Mouse (Mus musculus): ENCODE measurements around the gene Trmt1. TPM values are rescaled to one million over a fixed set of nuclear protein-coding genes. Genes with fewer than 3 reads are reported as not detected.
A peak's percentile ranks its signal among the peaks of the same experiment; 100 is the strongest.

Trmt1 gene
- polyA plus RNA-seq, 1 experiment from 2014 or later = 66.8 TPM

- no peaks in the 10 kb centered on the region for H3K36me3 ChIP-seq (ENCODE audit: control insufficient read depth, insufficient read depth, low read length)
- peaks cover 68% of the 10 kb centered on the region for H3K4me1 ChIP-seq (ENCODE audit: control insufficient read depth, insufficient read depth, low read depth, low read length)
- H3K4me3 ChIP-seq (ENCODE audit: low read length) = no peak overlapping the region
- ATAC-seq = no peak
- H3K27me3 ChIP-seq (replicated peaks; ENCODE audit: control insufficient read depth, insufficient read depth, low read length) = peaks cover 27% of the 10 kb centered on the region
- H3K9ac ChIP-seq (ENCODE audit: low read depth, low read length) = peak overlapping the region; percentile 29; the same call in 1 of the 2 replicates
- 0 out of 2 replicates have a peak overlapping the region, but pooled peaks have one; percentile 36 for H3K27ac ChIP-seq (ENCODE audit: low read depth, low read length)
- WGBS = 13% methylated on average over 10 of the region's 10 CpGs
- no peak overlapping the region for H3K4me2 ChIP-seq (ENCODE audit: low read length)
- no peaks in the 10 kb centered on the region for H3K9me3 ChIP-seq (ENCODE audit: control insufficient read depth, low read length)
These were observed 52.2 kb downstream of the Trmt1 start for GRCm38 (mm10) chr8:84738266-84738665.

- no peak for ATAC-seq
- H3K36me3 ChIP-seq (ENCODE audit: control insufficient read depth, insufficient read depth, low read length) = no peaks in the 10 kb centered on the region
- 42% methylated on average over 10 of the region's 10 CpGs for WGBS
- H3K27ac ChIP-seq (ENCODE audit: low read depth, low read length) = peak overlapping the region; percentile 29; the same call in 1 of the 2 replicates
- peaks cover 27% of the 10 kb centered on the region for H3K27me3 ChIP-seq (replicated peaks; ENCODE audit: control insufficient read depth, insufficient read depth, low read length)
- no peak overlapping the region for H3K4me3 ChIP-seq (ENCODE audit: low read length)
- H3K9ac ChIP-seq (ENCODE audit: low read depth, low read length) = peak overlapping the region; percentile 51; the same call in 1 of the 2 replicates
- no peak overlapping the region for H3K4me2 ChIP-seq (ENCODE audit: low read length)
- H3K4me1 ChIP-seq (ENCODE audit: control insufficient read depth, insufficient read depth, low read depth, low read length) = peaks cover 73% of the 10 kb centered on the region
- H3K9me3 ChIP-seq (ENCODE audit: control insufficient read depth, low read length) = no peaks in the 10 kb centered on the region
These were observed 52.8 kb downstream of the Trmt1 start for GRCm38 (mm10) chr8:84738715-84739400.

- Histone ChIP-seq H3K27ac (ENCODE audit: low read depth, low read length) (peak overlapping the region; percentile 29; the same call in 1 of the 2 replicates), H3K4me1 (ENCODE audit: control insufficient read depth, insufficient read depth, low read depth, low read length) (peaks cover 78% of the 10 kb centered on the region)
These were observed 53.3 kb downstream of the Trmt1 start for GRCm38 (mm10) chr8:84739401-84739742.

GRCm38 (mm10) chr8:84740895-84741843 is 55.1 kb downstream of the Trmt1 start:
- ATAC-seq = no peak

More at GRCm38 (mm10) chr8:84739401-84739742, 53.3 kb downstream of the Trmt1 start:
- H3K9me3 ChIP-seq (ENCODE audit: control insufficient read depth, low read length) = no peaks in the 10 kb centered on the region
- no peak overlapping the region for H3K4me2 ChIP-seq (ENCODE audit: low read length)
- WGBS = 0% methylated on average over 1 of the region's 1 CpGs
- peaks cover 28% of the 10 kb centered on the region for H3K27me3 ChIP-seq (replicated peaks; ENCODE audit: control insufficient read depth, insufficient read depth, low read length)
- H3K4me3 ChIP-seq (ENCODE audit: low read length) = no peak overlapping the region
- H3K36me3 ChIP-seq (ENCODE audit: control insufficient read depth, insufficient read depth, low read length) = no peaks in the 10 kb centered on the region
- ATAC-seq = no peak
- H3K9ac ChIP-seq (ENCODE audit: low read depth, low read length) = peak overlapping the region; percentile 51; the same call in 1 of the 2 replicates

GRCm38 (mm10) chr8:84742171-84743053 is 56.3 kb downstream of the Trmt1 start:
- Histone ChIP-seq H3K4me1 (ENCODE audit: control insufficient read depth, insufficient read depth, low read depth, low read length) (peaks cover 77% of the 10 kb centered on the region), H3K36me3 (ENCODE audit: control insufficient read depth, insufficient read depth, low read length) (no peaks in the 10 kb centered on the region), H3K9me3 (ENCODE audit: control insufficient read depth, low read length) (no peaks in the 10 kb centered on the region), H3K9ac (ENCODE audit: low read depth, low read length) (peak overlapping the region; percentile 5; the same call in 1 of the 2 replicates), H3K27me3 (replicated peaks; ENCODE audit: control insufficient read depth, insufficient read depth, low read length) (peaks cover 36% of the 10 kb centered on the region), H3K27ac (ENCODE audit: low read depth, low read length) (peak overlapping the region; percentile 80), H3K4me2 (ENCODE audit: low read length) (peak overlapping the region; percentile 23), H3K4me3 (ENCODE audit: low read length) (no peak overlapping the region)
- 0 out of 2 replicates have a peak, but pooled peaks have one; percentile 27 for ATAC-seq
- WGBS = 6% methylated on average over 32 of the region's 32 CpGs

More at GRCm38 (mm10) chr8:84740895-84741843, 55.1 kb downstream of the Trmt1 start:
- Histone ChIP-seq H3K27me3 (replicated peaks; ENCODE audit: control insufficient read depth, insufficient read depth, low read length) (peaks cover 33% of the 10 kb centered on the region), H3K4me1 (ENCODE audit: control insufficient read depth, insufficient read depth, low read depth, low read length) (peaks cover 78% of the 10 kb centered on the region), H3K4me2 (ENCODE audit: low read length) (no peak overlapping the region), H3K4me3 (ENCODE audit: low read length) (no peak overlapping the region), H3K9ac (ENCODE audit: low read depth, low read length) (0 out of 2 replicates have a peak overlapping the region, but pooled peaks have one; percentile 8), H3K9me3 (ENCODE audit: control insufficient read depth, low read length) (no peaks in the 10 kb centered on the region), H3K27ac (ENCODE audit: low read depth, low read length) (peak overlapping the region; percentile 80; the same call in 1 of the 2 replicates), H3K36me3 (ENCODE audit: control insufficient read depth, insufficient read depth, low read length) (no peaks in the 10 kb centered on the region)
- WGBS = 37% methylated on average over 13 of the region's 13 CpGs

GRCm38 (mm10) chr8:84743054-84743415 is 56.9 kb downstream of the Trmt1 start:
- peaks cover 34% of the 10 kb centered on the region for H3K27me3 ChIP-seq (replicated peaks; ENCODE audit: control insufficient read depth, insufficient read depth, low read length)
- H3K4me3 ChIP-seq (ENCODE audit: low read length) = no peak overlapping the region
- 13% methylated on average over 10 of the region's 10 CpGs for WGBS
- peak overlapping the region; percentile 80 for H3K27ac ChIP-seq (ENCODE audit: low read depth, low read length)
- peaks cover 72% of the 10 kb centered on the region for H3K4me1 ChIP-seq (ENCODE audit: control insufficient read depth, insufficient read depth, low read depth, low read length)
- peak overlapping the region; percentile 13; the same call in 1 of the 2 replicates for H3K4me2 ChIP-seq (ENCODE audit: low read length)
- H3K36me3 ChIP-seq (ENCODE audit: control insufficient read depth, insufficient read depth, low read length) = no peaks in the 10 kb centered on the region
- peak overlapping the region; percentile 5; the same call in 1 of the 2 replicates for H3K9ac ChIP-seq (ENCODE audit: low read depth, low read length)
- H3K9me3 ChIP-seq (ENCODE audit: control insufficient read depth, low read length) = no peaks in the 10 kb centered on the region
- ATAC-seq = no peak

GRCm38 (mm10) chr8:84743517-84744420 is 57.7 kb downstream of the Trmt1 start:
- Histone ChIP-seq H3K9me3 (ENCODE audit: control insufficient read depth, low read length) (no peaks in the 10 kb centered on the region), H3K4me3 (ENCODE audit: low read length) (no peak overlapping the region), H3K4me2 (ENCODE audit: low read length) (no peak overlapping the region), H3K9ac (ENCODE audit: low read depth, low read length) (peak overlapping the region; percentile 27; the same call in 1 of the 2 replicates), H3K27ac (ENCODE audit: low read depth, low read length) (peak overlapping the region; percentile 80), H3K36me3 (ENCODE audit: control insufficient read depth, insufficient read depth, low read length) (no peaks in the 10 kb centered on the region), H3K4me1 (ENCODE audit: control insufficient read depth, insufficient read depth, low read depth, low read length) (peaks cover 65% of the 10 kb centered on the region), H3K27me3 (replicated peaks; ENCODE audit: control insufficient read depth, insufficient read depth, low read length) (peaks cover 30% of the 10 kb centered on the region)
- ATAC-seq = peak; percentile 71
- 5% methylated on average over 15 of the region's 17 CpGs for WGBS
